Mouse (Mus musculus): ENCODE results near the gene Cldn2. TPM values are rescaled to one million over a fixed set of nuclear protein-coding genes. Genes with fewer than 3 reads are reported as not detected.

Gene Cldn2
- total RNA-seq, 2 experiments from 2014 or later: not detected

Other genes starting within 250 kb of the Cldn2 start
- gene Rnf128, start 237.5 kb upstream of the Cldn2 start, total RNA-seq (2015; ENCODE audit: low replicate concordance): 2.9 TPM in 1 of 2 replicates, not detected in the other
- 1.7 TPM in 1 of 2 replicates, not detected in the other for gene Rnf128, start 237.5 kb upstream of the Cldn2 start, total RNA-seq (2017; ENCODE audit: low replicate concordance)
- 0.84 and 6.1 TPM in 2 replicates for gene Tbc1d8b, start 115.8 kb upstream of the Cldn2 start, total RNA-seq (2015; ENCODE audit: low replicate concordance)
- gene Tbc1d8b, start 115.8 kb upstream of the Cldn2 start, total RNA-seq (2017; ENCODE audit: low replicate concordance): 1.6 and 2.4 TPM in 2 replicates
- not detected in 2 replicates for gene Gm15013, start 86.3 kb upstream of the Cldn2 start, total RNA-seq (2015; ENCODE audit: low replicate concordance)
- not detected in 2 replicates for gene Gm15013, start 86.3 kb upstream of the Cldn2 start, total RNA-seq (2017; ENCODE audit: low replicate concordance)
- 1.3 TPM in 1 of 2 replicates, not detected in the other for gene Ripply1, start 18.5 kb upstream of the Cldn2 start, total RNA-seq (2015; ENCODE audit: low replicate concordance)
- not detected in 2 replicates for gene Ripply1, start 18.5 kb upstream of the Cldn2 start, total RNA-seq (2017; ENCODE audit: low replicate concordance)
- gene Morc4, start 70.8 kb downstream of the Cldn2 start, total RNA-seq (2015; ENCODE audit: low replicate concordance): 0.42 TPM in 1 of 2 replicates, not detected in the other
- gene Morc4, start 70.8 kb downstream of the Cldn2 start, total RNA-seq (2017; ENCODE audit: low replicate concordance): not detected in 2 replicates
- gene Rbm41, start 197.8 kb downstream of the Cldn2 start, total RNA-seq (2015; ENCODE audit: low replicate concordance): 6.7 and 11.5 TPM in 2 replicates
- gene Rbm41, start 197.8 kb downstream of the Cldn2 start, total RNA-seq (2017; ENCODE audit: low replicate concordance): 1.4 and 1.5 TPM in 2 replicates

Data from erythroid progenitor cell, adult 5-6 weeks (primary cell).